Mouse (Mus musculus) limb, embryonic 14.5 days (tissue): ENCODE measurements around the gene Diras1. TPM values are rescaled to one million over a fixed set of nuclear protein-coding genes. Genes with fewer than 3 reads are reported as not detected.

Source experiments
- ATAC-seq: fragments of 200-750 bp; cut with Nextera tagmentation; 2 replicates; pipeline ENCODE4 v1.8.0; 2017; ENCODE audit warnings: low read depth, moderate number of reproducible peaks, moderate TSS enrichment; ENCODE audit not compliant: low FRiP score
- DNase-seq: peaks from one replicate; pipeline ENCODE4 v3.0.0-alpha.2; 2015; ENCODE audit warnings: low spot score
- H3K27ac ChIP-seq: fragments of 300-500 bp; sonication (generic); replicated peaks from 2 replicates; pipeline ENCODE4 v1.5.1; 2014; ENCODE audit warnings: low read depth, mild to moderate bottlenecking, low read length, moderate library complexity, mixed read lengths
- H3K27me3 ChIP-seq: fragments of 300-500 bp; sonication (generic); 2 replicates; pipeline ENCODE4 v1.6.1; 2014; ENCODE audit warnings: low read length, mixed read lengths; ENCODE audit not compliant: control insufficient read depth, insufficient read depth
- H3K36me3 ChIP-seq: fragments of 300-500 bp; sonication (generic); 2 replicates; pipeline ENCODE4 v1.6.1; 2014; ENCODE audit warnings: mild to moderate bottlenecking, low read length, moderate library complexity, mixed read lengths; ENCODE audit not compliant: control insufficient read depth, insufficient read depth
- H3K4me1 ChIP-seq: fragments of 300-500 bp; sonication (generic); 2 replicates; pipeline ENCODE4 v1.6.1; 2014; ENCODE audit warnings: antibody characterized with exemption, low read length, mixed read lengths; ENCODE audit not compliant: control insufficient read depth, insufficient read depth
- H3K4me2 ChIP-seq: fragments of 300-500 bp; sonication (generic); replicated peaks from 2 replicates; pipeline ENCODE4 v1.6.1; 2014; ENCODE audit warnings: low read depth, mild to moderate bottlenecking, low read length, moderate library complexity; ENCODE audit not compliant: severe bottlenecking
- H3K4me3 ChIP-seq: fragments of 300-500 bp; sonication (generic); replicated peaks from 2 replicates; pipeline ENCODE4 v1.5.1; 2014; ENCODE audit warnings: low read length
- H3K9ac ChIP-seq: fragments of 300-500 bp; sonication (generic); 2 replicates; pipeline ENCODE4 v1.6.1; 2014; ENCODE audit warnings: mild to moderate bottlenecking, low read depth, low read length, moderate library complexity; ENCODE audit not compliant: severe bottlenecking
- H3K9me3 ChIP-seq: fragments of 300-500 bp; sonication (generic); 2 replicates; pipeline ENCODE4 v1.6.1; 2016; ENCODE audit warnings: low read length; ENCODE audit not compliant: control insufficient read depth
- POLR2A ChIP-seq: fragments of 200-500 bp; IDR thresholded peaks from 2 replicates; pipeline ENCODE4 v1.8.0; 2012; ENCODE audit warnings: inconsistent platforms, mild to moderate bottlenecking, moderate library complexity, borderline replicate concordance; ENCODE audit not compliant: insufficient read depth, insufficient read length; ENCODE audit errors: extremely low read depth
- WGBS: fragments of 180-500 bp; shearing (Covaris S2); extraction: QIAGEN DNeasy Blood & Tissue Kit; methylation state at CpG from one replicate; pipeline ENCODE4 v1.1.7; 2014; 5-methylcytosine and 5-hydroxymethylcytosine counted together
- polyA plus RNA-seq, 2 experiments: library from polyadenylated mRNA; depleted of rRNA in 1 of 2; stranded (reverse) in 1 of 2; unstranded in 1 of 2; fragments of >200 nt; fragmentation: Nextera tagmentation in 1 of 2; extraction: Ambion mirVana in 1 of 2; gene quantifications; 2 replicates each; pipeline versions ENCODE4 v1.2.1 to v1.2.3; 2012 to 2014

The Diras1 gene
- polyA plus RNA-seq, 2 experiments, result 0.20 TPM; not detected in 1

DNA sequence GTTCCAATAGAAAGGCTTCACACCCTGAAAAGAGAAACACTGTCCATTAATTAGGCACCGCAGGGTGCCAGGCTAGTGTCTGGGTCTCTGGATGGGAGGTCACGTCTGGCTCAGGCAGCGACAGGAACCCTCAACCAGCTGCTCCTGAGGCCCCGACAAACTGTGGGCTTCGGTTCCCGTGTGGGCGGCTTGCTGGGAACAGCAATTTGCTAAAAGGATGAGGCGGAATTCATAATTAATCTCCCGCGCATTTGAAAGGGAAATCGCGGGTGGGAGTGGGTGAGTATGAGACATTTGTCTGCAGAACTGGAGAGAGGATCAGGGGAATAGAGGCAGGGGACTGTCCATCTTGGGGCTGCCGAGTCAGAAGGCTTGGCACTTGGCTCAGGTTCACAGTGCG lies 27.4 kb downstream of the Diras1 start:
- Histone ChIP-seq H3K27ac (no peak overlapping the region), H3K4me1 (peaks cover 3% of the 10 kb centered on the region; the same call in 1 of the 2 replicates), H3K9me3 (no peaks in the 10 kb centered on the region), H3K27me3 (no peaks in the 10 kb centered on the region; the same call in 1 of the 2 replicates), H3K4me3 (no peak overlapping the region), H3K9ac (no peak overlapping the region), H3K4me2 (no peak overlapping the region), H3K36me3 (no peaks in the 10 kb centered on the region)
- no peak for TF ChIP-seq POLR2A
- WGBS, result 52% methylated on average over 14 of the region's 14 CpGs
- ATAC-seq (no peak), DNase-seq (no peak)

DNA sequence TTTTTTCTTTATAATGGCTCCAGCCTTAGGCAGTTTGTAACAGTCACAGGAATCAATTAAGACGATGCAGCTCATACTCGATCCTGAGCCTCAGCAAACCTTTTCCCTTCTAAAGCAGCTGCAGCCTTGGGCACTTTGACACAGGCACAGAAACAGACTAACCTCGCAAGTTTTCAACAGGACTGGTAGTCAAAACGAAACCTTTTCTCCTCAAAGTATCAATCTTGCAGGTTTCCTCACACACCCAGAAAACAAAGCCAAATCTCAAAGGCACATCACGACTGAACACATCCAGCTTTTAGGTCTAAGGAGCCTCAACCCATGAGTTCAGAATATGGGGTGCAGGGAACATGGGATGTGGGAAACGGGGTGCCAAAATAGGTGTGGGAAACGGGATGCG lies 28.1 kb downstream of the Diras1 start:
- H3K27me3 ChIP-seq, result no peaks in the 10 kb centered on the region; the same call in 1 of the 2 replicates
- H3K4me2 ChIP-seq, result no peak overlapping the region
- no peak for TF ChIP-seq POLR2A
- no peaks in the 10 kb centered on the region for H3K36me3 ChIP-seq
- H3K4me1 ChIP-seq, result peaks cover 3% of the 10 kb centered on the region; the same call in 1 of the 2 replicates
- no peak for DNase-seq
- ATAC-seq, result no peak
- no peak overlapping the region for H3K4me3 ChIP-seq
- H3K9ac ChIP-seq, result no peak overlapping the region
- no peaks in the 10 kb centered on the region for H3K9me3 ChIP-seq
- 86% methylated on average over 8 of the region's 8 CpGs for WGBS
- no peak overlapping the region for H3K27ac ChIP-seq

DNA sequence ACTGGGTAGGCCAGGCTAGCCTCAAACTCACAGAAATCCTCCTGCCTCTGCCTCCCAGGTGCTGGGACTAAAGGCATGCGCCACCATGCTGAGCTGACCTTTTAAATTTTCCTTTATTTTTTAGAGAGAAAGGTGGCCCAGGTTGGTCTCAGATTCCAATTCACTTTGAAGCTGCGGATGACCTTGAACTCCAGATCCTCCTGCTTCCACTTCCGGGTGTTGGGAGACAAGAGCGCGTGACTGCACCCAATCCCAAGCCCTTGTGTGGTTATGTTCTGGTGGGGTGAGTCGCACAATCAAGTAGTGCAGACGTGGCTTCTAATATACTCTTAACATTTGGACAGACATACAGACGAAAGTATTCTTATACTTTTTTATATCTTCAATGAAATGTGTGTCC lies 29.0 kb downstream of the Diras1 start:
- Histone ChIP-seq H3K27me3 (no peaks in the 10 kb centered on the region; the same call in 1 of the 2 replicates), H3K9me3 (no peaks in the 10 kb centered on the region), H3K9ac (no peak overlapping the region), H3K4me2 (no peak overlapping the region), H3K27ac (no peak overlapping the region), H3K36me3 (no peaks in the 10 kb centered on the region), H3K4me3 (no peak overlapping the region), H3K4me1 (peaks cover 3% of the 10 kb centered on the region; the same call in 1 of the 2 replicates)
- no peak for TF ChIP-seq POLR2A
- WGBS, result 92% methylated on average over 8 of the region's 8 CpGs
- ATAC-seq, result no peak
- no peak for DNase-seq

DNA sequence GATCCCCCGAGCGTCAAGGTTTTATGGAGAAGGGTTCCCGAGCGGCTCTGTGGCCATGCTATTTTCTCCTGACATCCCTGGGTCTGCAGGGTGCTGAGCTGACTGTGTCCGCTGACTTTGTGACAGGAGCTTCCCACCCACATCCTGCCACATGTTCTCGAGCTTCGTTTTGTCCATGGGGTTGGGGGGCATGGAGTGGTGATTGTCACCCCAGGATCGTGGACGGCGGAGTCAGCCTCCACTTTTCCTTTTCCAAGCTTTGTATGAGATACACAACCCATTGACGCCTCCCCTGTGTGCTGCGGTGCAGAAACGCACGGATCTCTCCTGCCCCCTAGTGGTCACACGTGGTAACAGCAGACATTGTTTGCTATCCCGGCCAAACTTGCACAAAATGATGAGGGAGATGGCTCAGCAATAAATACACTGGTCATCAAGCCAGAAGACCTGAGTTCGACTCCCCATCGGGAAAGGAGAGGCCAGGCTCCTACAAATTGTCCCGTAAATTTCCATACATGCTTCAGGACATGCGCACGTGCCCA lies 30.3 kb downstream of the Diras1 start:
- Histone ChIP-seq H3K27me3 (no peaks in the 10 kb centered on the region; the same call in 1 of the 2 replicates), H3K4me1 (peaks cover 3% of the 10 kb centered on the region; the same call in 1 of the 2 replicates), H3K9me3 (no peaks in the 10 kb centered on the region), H3K36me3 (no peaks in the 10 kb centered on the region), H3K4me3 (0 out of 2 replicates have a peak overlapping the region, but pooled peaks have one; percentile 7), H3K4me2 (peak overlapping the region; percentile 35), H3K9ac (no peak overlapping the region), H3K27ac (no peak overlapping the region)
- WGBS, result 12% methylated on average over 21 of the region's 21 CpGs
- DNase-seq (peak; percentile 77), ATAC-seq (peak; percentile 48)
- peak; percentile 33; the same call in 1 of the 2 replicates for TF ChIP-seq POLR2A

DNA sequence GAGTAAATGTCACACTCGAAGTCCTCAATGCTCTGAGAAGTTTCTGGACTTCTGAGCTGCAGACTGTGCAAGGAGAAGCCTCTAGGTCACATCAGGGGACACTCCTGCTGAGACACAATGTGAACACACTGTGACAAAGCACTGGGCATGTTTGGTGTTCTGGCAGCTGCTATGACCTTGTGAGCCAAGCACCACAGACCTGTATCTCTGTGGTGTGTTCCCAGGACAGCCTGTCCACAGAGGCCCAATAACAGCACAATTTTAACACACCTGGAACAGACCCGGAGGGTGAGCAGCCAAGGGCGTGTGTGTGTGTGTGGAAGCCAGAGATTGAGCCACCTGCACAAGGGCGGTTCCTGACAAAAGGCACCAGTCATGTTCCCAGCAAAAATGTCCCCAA lies 30.8 kb downstream of the Diras1 start:
- no peaks in the 10 kb centered on the region for H3K9me3 ChIP-seq
- no peak overlapping the region for H3K27ac ChIP-seq
- H3K27me3 ChIP-seq, result no peaks in the 10 kb centered on the region; the same call in 1 of the 2 replicates
- no peak for TF ChIP-seq POLR2A
- no peak overlapping the region for H3K9ac ChIP-seq
- WGBS, result 58% methylated on average over 4 of the region's 4 CpGs
- no peak overlapping the region for H3K4me2 ChIP-seq
- H3K4me1 ChIP-seq, result peaks cover under 1% of the 10 kb centered on the region; the same call in 1 of the 2 replicates
- no peaks in the 10 kb centered on the region for H3K36me3 ChIP-seq
- no peak overlapping the region for H3K4me3 ChIP-seq
- DNase-seq, result no peak
- no peak for ATAC-seq
